Mouse (Mus musculus) testis, postnatal 10 days (tissue): Measurements from ENCODE around the gene Map7.

Source experiments
- DNase-seq: peaks from one replicate; pipeline ENCODE4 v3.0.0; 2021; ENCODE audit warnings: low spot score

Map7 gene

DNA sequence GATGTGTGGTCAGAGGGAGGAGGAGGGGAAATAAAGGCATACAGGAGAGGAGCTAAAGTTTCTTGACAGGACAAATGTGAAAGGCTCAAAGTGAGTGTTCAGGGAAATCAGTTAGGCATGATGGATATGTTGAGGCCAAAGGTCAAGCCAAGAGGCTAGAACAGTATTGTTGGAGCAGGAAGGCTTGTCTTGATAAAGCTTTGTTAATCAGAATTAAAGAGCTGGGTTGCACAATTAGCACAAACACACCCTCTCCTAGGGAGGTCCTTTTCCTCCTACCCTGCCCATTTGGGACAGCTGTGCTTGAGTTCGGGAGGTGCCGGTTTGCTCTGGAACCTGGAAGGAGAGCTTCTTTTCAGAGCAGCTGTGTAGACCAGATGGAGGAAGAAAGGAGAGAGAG lies 5.2 kb downstream of the Map7 start:
- DNase-seq, result no peak

DNA sequence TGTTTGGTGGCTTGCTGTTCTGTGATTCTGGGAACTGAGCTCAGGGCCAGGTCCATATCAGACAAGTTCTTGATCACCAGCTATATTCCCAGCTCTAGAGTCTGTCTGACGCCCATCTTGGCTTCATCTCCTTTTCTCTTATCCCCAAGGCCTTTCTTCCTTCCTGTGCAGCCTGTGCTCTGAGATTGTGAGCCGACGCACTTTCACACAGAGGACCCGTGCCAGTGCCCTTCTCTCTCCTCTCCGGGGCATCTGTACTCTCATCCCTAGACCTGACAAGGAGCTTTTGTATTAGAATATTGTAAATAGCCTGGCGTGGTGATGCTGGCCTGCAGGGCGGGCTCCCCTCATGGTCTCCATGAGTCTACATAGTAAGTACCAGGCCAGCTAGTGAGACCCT lies 7.1 kb downstream of the Map7 start:
- no peak for DNase-seq

DNA sequence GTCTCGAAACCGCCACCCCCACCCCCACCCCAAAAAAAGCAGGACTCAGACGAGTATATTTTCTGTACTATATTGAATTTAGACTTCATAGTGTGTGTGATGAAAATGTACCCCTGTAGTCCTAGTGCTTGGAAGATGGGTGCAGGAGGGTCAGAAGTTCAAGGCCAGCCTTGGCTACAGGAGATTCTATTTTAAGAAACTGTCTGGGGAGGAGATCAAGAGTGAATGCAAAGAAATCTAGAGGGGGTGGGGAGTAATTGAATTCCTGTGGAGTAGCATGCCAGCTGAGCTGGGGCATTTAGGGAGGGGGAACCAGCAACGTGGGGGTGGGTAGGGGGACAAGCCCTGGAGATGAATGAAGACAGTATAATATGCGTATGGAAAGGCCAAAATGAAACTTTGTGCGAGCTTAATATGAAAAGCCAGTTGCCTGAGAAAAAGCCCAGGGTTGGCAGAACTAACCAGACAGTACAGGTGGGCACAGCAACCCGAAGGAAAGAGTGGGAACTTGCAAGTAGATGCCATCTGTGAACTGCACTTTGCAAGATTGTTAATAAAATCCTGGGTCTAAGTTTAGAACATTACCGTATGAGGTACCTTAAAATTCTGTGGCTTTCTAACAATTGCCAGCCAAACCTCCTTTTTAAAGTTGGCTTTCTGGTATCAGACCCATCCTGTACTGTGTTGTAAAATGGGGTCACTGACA lies 8.9 kb downstream of the Map7 start:
- DNase-seq, result no peak

DNA sequence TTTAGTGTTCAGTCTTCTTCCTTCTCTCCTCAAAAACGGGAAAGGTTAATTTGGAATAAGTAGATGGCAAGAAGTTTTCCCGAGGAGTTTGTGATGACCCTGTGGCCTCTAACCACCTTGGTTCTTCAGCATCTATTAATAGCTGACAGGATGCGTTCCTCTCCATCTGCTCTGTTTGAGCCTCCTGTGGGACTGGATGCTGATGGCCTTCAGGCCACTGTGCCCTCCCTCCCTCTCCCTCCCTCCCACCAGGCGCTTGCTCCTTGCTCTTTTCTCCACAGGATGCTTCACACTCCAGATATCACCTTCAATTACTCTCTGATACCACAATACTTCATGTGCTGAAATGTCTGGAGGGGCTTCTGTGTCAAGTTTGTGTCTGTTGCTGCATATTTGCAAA lies 10.5 kb downstream of the Map7 start:
- DNase-seq, result no peak

DNA sequence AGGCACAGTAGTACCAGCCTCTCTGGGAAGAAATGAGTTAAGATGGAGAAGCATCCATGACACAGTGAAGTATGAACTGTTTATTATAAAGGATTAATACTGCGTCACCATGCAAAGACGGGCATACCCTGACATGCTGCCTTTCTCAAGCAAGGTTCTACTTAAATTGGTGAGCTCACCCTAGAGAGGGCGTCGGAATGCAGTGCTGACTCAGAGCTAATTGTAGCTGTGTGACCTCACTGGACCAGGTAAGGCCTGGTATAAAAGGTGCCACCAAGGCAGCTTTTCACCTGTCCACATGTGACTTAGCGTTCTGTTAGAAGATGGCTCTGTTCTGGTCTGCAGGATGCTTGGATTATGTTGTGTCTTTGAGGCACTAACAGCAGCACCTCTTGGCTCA lies 11.0 kb downstream of the Map7 start:
- no peak for DNase-seq

DNA sequence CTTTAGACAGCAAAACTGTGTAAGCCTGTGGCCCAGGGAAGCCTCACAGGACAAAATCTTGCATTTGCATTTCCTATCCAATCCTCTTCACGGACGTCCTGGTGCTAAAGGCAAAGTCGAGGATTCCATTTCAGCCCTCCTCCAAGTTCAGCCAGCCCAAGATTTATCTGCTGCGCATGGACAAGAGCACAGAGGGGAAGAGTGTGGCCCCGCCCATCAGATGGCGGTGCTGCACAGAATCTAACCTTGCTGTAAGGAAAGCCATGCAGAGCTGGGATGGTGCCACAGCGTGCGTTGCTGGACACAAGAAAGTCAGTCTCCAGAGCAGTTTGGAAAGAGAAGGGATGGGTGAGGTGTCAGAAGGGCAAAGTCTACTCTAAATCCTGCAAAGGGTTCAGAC lies 12.6 kb downstream of the Map7 start:
- DNase-seq, result no peak

DNA sequence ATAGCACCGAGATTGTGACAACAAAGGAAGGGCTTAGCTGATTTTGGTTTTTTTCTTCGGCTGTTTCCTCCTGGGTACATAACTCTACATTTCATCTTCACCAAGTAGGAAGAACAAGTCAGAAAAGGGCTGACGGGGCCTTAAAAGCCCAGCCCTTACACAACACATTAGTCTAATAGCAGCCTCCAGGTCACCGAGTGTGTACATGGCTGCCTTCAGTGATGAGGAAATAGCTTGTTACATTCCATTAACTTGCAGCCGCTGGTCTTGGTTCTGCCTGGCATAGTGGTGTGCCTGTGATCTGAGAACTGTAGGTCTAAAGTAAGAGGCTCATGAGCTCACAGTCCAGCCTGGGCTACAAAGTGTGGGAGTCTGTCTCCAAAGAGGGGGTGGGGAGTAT lies 16.5 kb downstream of the Map7 start:
- DNase-seq, result no peak

DNA sequence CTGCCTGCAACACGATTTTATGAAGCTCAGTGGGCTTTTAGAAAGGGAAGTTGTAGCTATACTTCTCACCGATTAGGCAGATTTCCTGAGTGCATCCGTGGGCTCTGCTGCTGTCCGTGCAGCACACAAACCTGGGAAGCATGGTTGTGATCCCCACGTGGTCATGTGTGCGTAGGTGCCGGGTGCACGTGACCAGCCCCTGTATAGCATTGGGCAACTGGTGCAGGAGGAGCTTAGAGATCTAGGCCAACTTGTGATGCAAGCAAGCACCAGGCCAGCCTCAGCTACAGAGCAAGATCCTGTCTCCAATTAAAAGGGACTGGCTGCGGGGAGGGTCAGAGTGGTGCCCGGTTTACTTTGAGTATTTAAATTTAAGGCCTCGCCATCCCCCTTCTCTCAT lies 18.5 kb downstream of the Map7 start:
- no peak for DNase-seq

DNA sequence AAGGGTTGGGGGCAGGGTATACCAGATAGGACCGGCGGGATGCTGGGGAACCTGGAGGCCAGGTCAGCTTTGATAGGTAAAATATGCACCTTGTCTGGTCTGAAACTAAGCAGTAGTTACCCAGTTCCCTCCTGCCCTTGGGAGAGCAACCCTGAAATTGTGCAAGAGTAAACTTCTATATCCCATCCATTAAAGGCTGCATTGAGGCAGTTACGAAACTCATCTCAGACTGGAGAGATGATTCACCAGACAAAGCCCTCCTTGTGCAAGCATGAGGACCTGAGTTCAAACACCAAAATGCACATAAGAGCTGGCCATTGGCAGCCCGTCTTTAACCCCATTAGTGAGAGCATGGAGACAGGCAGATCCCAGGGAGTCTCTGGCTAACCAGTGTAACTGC lies 19.2 kb downstream of the Map7 start:
- DNase-seq, result no peak

DNA sequence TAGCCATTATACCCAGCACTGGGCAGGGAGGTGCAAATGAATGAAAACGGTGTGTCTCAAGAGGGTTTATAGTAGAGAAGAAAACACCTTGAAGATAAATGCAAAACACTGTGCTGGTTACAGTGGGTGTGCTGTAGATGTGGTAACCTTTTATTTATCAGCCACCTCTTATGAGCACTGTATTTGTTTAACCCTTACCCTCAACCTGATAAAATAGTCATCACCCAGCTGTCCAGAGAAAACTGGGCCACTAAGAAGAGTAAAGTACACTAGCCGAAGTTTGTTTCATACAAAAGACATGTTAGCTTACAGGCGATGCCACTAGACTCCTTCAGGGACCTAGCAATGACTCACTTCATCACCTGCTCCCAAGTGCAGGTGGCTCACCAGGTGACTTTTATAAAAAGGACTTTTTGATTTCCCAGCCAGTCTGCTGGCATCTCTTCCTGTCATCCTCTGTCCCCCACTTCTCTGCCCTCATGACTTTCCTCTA lies 21.0 kb downstream of the Map7 start:
- DNase-seq, result no peak

DNA sequence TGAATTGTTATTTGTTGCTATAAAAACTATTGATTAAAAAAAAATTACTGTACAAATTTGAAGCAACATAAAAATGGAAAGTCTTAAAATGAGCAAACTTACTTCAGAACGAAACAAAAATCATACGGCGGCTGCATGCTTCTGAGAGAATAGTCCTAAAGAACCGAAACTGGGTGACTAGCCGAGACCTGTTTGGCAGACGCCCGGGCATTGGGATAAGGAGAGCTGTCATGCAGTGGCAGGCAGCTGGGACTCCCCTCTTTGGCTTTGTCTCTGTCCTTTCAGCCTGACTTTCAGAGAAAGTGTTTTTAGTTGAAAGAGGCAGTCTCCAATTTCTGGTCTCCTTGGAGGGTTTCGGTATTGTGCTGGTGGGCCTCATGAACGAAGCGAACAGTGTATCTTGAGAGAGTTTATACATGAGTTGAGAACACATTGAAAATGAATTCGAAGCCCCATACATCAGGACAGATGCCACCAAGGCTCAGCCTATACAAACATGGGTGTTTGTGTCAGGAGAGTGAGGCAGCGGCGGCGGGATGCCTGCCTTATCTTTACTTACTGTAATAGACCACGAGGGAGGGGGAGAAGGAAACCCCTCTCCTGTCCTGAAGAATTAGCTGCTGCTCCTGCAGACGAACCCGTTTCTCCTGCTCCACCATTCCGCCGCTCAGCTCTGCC lies 21.8 kb downstream of the Map7 start:
- DNase-seq, result no peak

DNA sequence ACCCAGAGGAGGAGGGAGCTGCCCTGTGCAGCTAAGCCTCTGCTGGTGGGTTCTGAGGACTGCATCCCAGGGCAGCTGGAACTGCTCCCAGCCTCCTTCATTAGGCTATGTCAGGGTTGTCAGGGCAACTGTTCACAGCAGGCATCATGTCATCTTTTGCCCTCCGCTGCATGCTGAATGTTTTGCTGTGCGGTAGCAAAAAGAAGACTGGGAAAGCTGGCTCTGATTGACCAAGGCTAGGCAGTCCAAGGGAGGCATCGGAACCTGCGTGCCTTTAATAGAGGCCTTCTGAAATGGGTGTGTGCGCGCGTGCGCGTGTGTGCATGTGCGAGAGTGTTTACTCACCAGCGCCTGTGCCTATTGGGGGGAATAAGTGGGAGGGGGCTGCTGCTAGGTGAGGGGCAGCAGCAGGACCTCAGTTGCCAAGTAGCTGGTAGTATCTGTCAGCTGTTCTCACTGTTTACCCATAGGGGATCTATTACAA lies 22.4 kb downstream of the Map7 start:
- DNase-seq, result peak; percentile 79

DNA sequence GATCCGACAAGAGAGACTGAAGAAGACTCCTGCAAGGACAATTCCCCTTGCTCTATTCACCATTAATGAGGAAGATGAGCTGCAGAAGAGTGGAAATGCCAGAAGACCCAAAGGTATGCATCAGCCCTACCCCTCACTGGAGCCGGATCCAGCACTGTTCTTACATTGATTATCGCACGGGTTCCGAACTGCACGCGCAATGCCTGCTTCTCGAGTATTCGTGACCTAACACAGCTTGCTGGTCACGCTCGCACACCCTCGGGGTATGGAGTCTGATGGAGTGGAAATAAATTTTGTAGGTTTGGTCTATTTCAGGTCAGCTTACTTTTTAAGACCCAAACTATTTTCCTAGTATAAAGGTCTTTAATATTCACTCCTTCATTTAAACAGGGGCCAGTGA lies 22.9 kb downstream of the Map7 start:
- no peak for DNase-seq

DNA sequence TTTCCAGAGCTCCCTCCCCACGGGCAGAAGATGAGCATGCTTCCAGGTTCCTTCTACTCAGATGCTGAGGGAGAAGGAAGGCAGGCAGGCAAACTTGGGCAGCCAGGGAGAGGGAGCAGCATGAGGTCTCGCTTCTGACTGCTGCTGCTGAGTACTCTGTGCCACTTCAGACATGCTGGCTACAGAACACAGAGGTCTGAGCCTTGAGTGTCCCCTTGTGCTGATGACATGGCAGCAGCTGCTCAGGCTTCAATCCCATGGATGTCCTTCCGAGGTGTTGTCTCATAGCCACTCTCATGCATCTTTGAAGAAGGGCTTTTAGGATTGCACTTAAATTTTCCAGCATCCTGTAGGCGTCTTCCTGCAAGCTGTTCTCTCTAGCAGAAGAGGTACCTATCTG lies 23.5 kb downstream of the Map7 start:
- no peak for DNase-seq

DNA sequence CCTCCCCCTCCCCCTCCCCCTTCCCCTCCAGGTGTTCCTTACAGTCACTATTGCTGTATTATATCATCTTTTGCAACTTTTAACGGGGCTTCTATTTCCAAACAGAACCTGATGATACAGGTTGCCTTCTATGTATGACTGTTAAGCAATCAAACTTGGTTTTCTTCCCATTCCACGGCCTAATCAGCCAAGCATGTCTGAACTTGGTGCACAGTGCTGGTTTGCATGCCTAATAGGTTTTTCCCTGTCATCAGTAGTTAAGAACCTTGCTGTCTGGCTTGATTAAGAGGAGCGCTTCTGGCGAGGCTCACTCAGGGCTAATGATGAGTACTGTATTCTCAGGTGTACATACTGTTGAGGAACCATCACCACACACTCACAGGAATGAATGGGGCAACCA lies 25.5 kb downstream of the Map7 start:
- DNase-seq, result no peak

DNA sequence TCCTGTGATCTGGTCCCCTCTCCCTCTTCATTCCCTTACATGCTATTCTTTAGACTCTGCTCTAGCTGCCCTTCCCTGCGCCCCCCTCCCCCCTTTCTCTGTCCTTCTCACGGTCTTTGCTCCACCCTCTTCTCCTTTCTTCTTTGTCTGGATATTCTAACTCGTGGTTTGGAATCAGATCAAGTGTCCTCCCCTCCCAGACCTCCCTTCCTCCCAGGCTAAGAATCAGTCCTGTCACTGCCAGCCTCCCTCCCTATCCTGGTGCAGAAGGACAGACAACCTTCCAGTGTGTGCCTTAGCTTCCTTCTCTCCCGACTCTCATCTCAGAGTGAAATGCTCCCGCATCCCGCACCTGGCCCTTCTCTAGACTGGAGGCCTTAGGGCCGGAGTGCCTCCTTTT lies 27.8 kb downstream of the Map7 start:
- DNase-seq, result no peak

DNA sequence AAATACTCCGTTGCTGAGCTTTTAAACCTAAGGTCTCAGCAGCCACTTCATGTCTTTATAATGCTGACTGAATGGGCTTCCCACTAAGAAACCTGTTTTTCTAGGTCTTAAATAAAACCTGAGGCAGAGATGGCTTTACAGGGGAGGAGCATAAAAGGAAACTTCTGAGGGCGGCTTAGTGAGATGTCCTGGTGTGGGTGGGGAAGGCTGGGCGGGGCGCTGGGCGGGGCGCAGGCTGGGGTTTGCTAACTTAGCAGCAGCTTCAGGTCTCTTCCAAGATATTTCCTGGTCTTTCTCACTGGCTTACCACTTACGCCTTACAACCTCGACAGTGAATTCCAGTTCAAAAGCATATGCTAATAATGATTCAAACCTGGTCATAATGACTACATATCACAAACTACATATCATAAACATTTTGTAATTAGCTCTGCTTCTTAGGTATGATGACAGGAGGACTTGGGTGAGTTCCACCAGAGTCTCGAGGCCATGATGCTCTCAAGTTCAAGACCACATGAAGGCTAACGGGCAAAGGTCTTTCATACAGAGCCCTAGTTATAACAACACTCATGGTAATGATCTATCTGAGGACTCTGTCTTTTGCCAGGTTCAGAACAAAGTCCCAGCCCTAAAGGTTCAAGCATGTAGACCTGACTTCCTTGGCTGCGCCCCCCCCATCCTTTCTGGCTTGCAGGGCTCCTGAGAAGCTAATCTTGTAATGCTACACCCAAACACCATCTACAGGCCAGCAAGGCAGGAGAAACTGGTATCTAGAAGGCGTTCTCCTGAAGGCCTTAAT lies 30.7 kb downstream of the Map7 start:
- no peak for DNase-seq

DNA sequence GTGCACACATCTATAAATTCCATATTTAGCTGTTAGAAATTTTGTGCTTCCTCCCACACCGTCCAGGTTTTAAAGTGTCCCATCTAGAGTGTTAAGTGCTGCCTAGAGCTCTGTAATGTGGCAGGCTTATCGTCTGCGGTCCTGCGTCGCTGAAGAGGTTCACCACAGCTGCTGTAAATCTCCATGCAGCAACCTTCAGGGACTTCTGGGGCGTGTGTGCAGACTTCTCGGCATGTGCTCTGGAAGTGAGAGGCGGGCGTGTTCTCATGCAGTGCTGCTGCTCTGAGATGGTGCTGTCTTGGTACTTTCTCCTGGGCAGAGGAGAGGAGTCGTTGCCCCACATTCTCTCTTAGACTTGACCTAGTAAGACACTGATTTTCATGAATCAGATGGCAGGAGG lies 32.9 kb downstream of the Map7 start:
- no peak for DNase-seq

DNA sequence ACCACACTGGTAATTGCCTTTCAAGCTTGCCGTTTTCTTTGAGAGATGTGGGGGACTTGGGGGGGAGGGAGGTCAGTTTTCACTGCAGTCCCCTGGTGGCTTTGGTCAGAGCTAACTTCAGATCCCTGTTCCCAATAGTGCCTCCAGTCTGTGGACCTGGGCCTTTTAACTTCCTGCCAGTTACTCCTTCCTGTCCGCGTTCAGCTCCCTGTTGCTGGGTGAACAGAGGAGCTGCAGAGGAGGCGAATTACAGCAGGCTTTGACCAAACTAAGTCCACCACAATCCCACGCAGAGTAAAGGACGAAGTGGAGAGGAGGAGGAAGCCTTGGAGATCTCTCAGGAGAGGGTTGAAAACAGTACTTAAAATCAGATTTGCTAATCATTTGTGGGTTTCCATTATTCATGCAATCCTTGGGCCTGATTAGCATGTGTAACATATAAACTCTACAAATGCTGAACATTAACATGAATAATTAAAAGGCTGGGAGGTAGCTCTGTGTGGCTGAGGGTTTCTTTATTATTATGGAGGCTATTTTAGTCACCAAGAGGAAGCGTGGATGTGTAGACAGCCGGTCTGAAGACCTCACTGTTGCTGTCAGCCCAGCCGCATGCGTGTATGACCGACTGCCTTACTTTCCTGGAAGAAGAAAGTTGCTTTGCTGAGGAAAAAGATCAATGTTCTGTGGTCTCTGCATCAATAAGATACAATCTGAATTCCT lies 33.6 kb downstream of the Map7 start:
- no peak for DNase-seq

DNA sequence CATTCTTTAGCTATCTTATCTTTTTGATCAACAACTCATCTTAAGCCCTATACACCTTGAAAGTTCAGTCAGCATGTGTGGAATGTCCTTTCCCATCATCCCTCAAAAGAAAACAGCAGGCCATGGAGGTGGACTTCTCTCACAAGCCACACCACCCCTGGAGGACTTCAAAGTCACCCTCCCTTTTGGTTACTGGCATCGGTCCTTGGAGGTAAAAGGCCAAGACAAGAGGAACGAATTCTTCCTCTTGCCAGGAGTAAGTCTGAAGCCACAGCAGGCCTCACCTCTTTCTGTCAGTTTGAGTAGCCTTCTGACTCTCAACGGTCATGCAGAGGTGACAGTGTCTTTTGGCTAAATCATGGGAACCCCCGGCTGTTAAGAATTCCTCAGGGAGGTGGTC lies 36.1 kb downstream of the Map7 start:
- no peak for DNase-seq

DNA sequence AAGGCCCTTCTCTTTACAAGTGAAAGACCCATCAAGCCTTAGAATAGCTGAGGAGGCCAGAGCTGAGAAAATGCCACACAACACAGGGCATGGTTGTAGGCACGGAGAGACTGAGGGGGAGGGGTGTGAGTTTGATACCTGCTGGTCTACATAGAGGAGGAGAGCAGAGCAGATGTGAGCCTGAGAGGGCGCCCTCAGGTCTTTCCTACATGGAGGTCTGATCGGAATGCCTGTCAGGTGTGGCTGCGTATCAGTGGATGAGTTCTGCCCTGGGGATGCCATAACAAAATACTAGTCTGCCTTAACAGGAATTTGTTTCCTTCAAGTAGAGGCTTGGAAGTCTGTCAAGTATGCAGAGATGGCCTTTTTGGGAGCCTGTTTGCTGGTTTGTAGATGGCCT lies 37.0 kb downstream of the Map7 start:
- no peak for DNase-seq

DNA sequence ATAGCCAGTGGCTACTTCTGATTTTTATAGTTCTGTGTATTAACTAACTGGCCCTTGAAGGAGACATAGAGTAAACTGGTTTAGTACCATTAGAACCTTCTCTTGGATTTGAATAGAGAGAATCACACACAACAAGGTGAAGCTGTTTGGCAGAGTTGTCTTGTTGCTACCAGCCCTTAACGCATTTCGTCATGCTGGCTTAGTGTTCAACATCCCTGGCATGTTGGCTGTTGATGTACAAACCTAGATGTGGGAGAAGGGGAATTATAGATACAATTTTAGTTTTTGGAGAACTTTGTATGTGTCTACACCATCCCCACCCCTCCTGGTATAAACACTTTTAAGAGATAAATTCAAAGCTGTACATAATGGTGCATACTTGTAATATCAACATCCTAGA lies 37.5 kb downstream of the Map7 start:
- DNase-seq, result no peak
